Mouse (Mus musculus) ES-Bruce4 (cell line): ENCODE data around the gene St6galnac3.

ENCODE experiments used
- CTCF ChIP-seq: IDR thresholded peaks from one replicate; pipeline ENCODE4 v1.8.1; 2011; ENCODE audit warnings: low read depth, low read length
- POLR2A ChIP-seq: IDR thresholded peaks from one replicate; pipeline ENCODE4 v1.8.1; 2011; ENCODE audit warnings: low read length; ENCODE audit not compliant: insufficient read depth

GRCm38 (mm10) chr3:153529174-153529573 is 195.8 kb downstream of the St6galnac3 start:
- TF ChIP-seq POLR2A = no peak
- TF ChIP-seq CTCF = no peak
